Comparison of ENCODE assay signal across 22 mouse cellular contexts in genomic region chr12:106445976-106446375, GRCm38 (mm10).
DNase-seq lines count a peak whose midpoint lies in the region; ATAC-seq and TF ChIP-seq lines count a peak whose summit lies in the region.
"Had no signal": no experiment of that assay in that cellular context is flagged by ENCODE, and none has a peak within 500 bp of the region (broad histone marks: within the 10 kb centered on the region; RNA-seq: fewer than 3 reads in every experiment).

No protein-coding gene starts in this region.

- H3K27ac ChIP-seq in testis, adult 2 months (ENCODE audit: control insufficient read depth, insufficient read depth, low read depth, low read length), result no peak overlapping the region
- H3K27ac ChIP-seq: embryonic facial prominence, embryonic 12.5 days; embryonic facial prominence, embryonic 15.5 days; gastrocnemius, adult 2 months; hindbrain, embryonic 12.5 days; hindbrain, embryonic 15.5 days had no signal

- H3K36me3 ChIP-seq in testis, adult 2 months (ENCODE audit: control insufficient read depth, insufficient read depth, low read length), result no peaks in the 10 kb centered on the region
- H3K36me3 ChIP-seq: embryonic facial prominence, embryonic 12.5 days; embryonic facial prominence, embryonic 15.5 days; forebrain, embryonic 12.5 days; forebrain, embryonic 15.5 days; hindbrain, embryonic 12.5 days; hindbrain, embryonic 15.5 days had no signal

- no peak for ATAC-seq in CD4-positive, CD25-positive, alpha-beta regulatory T cell, adult 4 months

- TF ChIP-seq POLR2A in testis, adult 2 months (IDR thresholded peaks at IDR 0.05; ENCODE audit: control insufficient read depth, low read depth, low read length), result no peak

- peak; percentile 10 for DNase-seq in CD4-positive, CD25-positive, alpha-beta regulatory T cell, adult 2 months (ENCODE audit: low read depth, low spot score)
- DNase-seq in testis, postnatal 14 days (ENCODE audit: low spot score), result no peak
- DNase-seq in ZHBTc4 (ENCODE audit: low read depth, low spot score), result peak; percentile 73
- DNase-seq in right cerebral cortex, postnatal 36 days (ENCODE audit: low spot score in 2 of 2), result no peak
- DNase-seq: adrenal gland, adult 2 months; adrenal gland, postnatal 14 days; cerebellum, adult 11 months; cerebellum, adult 2 months; cerebellum, adult 9-11 months; cerebellum, postnatal 25 days; gastrocnemius, adult 2 months; gastrocnemius, postnatal 14 days; heart, adult 11 months; kidney, adult 11 months had no signal

- peak overlapping the region; percentile 68 for H3K4me3 ChIP-seq in testis, adult 2 months (ENCODE audit: control insufficient read depth, low read depth, low read length)
- H3K4me3 ChIP-seq: embryonic facial prominence, embryonic 12.5 days; embryonic facial prominence, embryonic 15.5 days; forebrain, embryonic 12.5 days; forebrain, embryonic 15.5 days; gastrocnemius, adult 2 months; hindbrain, embryonic 12.5 days; hindbrain, embryonic 15.5 days had no signal

- no peak for TF ChIP-seq CTCF in testis, adult 2 months (IDR thresholded peaks at IDR 0.05; ENCODE audit: control insufficient read depth, insufficient read depth, insufficient replicate concordance, low read depth, low read length)

- H3K27me3 ChIP-seq in testis, adult 2 months (ENCODE audit: control insufficient read depth, insufficient read depth, low read length), result no peaks in the 10 kb centered on the region
- H3K27me3 ChIP-seq: embryonic facial prominence, embryonic 12.5 days; embryonic facial prominence, embryonic 15.5 days; forebrain, embryonic 15.5 days; hindbrain, embryonic 12.5 days had no signal

- peaks cover 6% of the 10 kb centered on the region for H3K4me1 ChIP-seq in testis, adult 2 months (ENCODE audit: control insufficient read depth, insufficient read depth, low read length)
- H3K4me1 ChIP-seq: embryonic facial prominence, embryonic 12.5 days; embryonic facial prominence, embryonic 15.5 days; hindbrain, embryonic 15.5 days had no signal

Comparison
In these comparisons a context has a peak if more than half of its experiments do, and no peak if none do; other contexts are left out.
1. DNase-seq: peak in CD4-positive, CD25-positive, alpha-beta regulatory T cell, adult 2 months (single experiment) and ZHBTc4 (single experiment); none in testis, postnatal 14 days (single experiment) and right cerebral cortex, postnatal 36 days (0 of 2).